Mouse (Mus musculus) neural tube, embryonic 10.5 days (tissue): Measurements from ENCODE around the gene Ppp2r2d.

Experiments
- DNase-seq: peaks from one replicate; pipeline ENCODE4 v3.0.0-alpha.2; 2017; ENCODE audit warnings: low spot score; ENCODE audit errors: extremely low spot score

Ppp2r2d gene

GRCm38 (mm10) chr7:138921611-138922010 is 75.7 kb downstream of the Ppp2r2d start:
- no peak for DNase-seq

DNA sequence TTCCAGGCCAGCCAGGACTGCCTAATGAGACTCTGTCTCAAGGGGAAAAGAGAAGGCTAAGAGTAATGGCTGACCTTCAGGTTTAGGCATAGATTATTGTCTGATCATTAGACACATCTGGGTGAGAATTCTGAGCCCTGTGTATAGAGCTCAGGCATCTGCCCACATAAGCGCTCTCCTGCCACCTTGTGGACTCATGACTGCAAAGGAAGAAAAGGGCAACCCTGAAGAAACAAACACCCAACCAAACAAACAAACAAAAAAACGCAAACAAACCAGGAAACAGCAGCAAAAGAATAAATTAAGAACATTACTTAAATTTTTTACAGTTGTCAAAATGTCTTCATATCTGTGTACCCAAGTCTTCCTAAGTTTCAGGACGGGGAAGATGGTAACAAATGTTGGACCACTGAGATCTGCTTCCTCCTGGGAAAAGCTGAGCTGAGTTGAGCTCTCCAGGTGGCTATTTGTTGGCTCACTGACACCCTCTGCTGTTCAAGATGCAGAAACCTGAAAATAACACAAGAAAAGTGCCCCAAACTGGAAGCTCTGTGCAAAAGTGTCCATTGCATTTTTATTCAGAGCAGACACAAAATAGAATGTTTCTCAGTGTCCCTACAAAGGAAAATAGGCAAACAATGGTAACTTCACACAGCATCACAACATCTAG is 78.0 kb downstream of the Ppp2r2d start:
- DNase-seq: no peak

DNA sequence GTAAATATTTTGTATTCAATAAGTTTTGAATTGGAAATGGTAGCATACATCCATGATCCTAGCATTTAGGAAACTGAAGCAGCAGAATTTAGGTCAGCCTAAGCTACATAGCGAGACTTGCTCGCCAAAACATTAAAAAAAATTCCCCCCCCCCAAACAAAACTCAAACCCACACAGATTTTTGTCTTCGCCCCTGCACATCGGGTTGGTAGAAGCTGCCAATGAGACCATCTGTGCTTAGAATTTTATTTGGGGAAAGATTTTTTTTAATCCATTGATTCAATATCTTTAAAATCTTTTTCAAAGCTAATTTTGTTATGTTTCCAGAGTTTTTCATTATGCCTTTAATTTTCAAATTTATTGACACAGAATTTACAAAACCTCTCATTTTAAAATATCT is 82.6 kb downstream of the Ppp2r2d start:
- DNase-seq: no peak
